Mouse (Mus musculus): ENCODE results near the gene Pld4.
A peak's percentile ranks its signal among the peaks of the same experiment; 100 is the strongest.

The Pld4 gene

DNA sequence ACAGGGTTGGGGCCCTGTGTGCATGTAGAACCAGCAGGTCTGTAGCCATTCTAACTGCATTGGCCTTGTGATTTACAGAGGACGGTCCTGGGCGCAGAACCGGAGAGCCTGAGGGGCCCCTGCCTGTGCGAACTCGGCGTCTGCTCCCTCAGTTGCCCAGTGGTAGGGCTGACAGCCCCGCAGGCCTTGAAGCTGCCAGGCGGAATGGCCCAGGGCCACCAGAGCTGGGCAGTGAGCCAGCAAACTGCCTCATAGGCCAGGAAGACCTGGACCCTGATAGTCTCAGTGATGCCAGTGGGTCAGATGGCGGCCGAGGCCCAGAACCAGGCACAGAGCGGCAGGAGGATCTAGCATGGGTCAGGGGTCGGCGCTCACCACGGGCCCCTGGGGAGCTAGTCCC is 22.7 kb upstream of the Pld4 start:
- no peak for DNase-seq (ENCODE audit: low read depth, low spot score)

DNA sequence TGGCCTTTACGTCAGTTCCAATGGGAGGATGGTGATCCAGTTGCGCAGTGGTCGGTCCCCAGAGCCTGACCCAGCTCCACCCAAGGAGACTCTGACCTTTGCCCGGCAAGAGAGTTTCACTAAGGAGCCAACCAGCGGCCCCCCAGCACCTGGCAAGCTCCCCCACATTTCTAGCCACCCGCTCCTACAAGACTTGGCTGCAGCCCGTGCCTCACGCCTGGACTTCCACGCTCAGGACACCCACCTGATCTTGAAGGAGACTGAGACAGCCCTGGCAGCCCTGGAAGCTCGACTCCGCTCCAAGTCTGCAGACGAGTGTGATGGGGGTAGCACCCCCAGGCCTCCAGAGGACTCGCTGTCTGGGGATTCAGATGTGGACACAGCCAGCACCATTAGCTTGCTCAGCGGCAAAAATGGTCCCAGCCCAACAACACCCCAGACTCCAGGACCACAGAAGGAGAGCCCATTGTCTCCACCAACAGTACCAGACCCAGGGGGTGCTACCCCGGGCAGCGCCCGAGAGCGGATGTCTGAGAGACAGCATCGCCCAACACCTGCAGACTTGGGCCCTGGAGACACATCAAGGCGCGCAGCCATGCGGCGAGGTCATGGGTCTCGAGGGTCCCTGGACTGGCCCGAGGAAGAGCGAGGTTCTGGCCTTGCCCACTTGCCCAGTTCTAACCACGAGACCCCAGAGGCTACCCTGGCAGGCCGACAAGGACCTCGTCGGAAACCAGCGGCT is 22.0 kb upstream of the Pld4 start:
- DNase-seq (ENCODE audit: low read depth, low spot score) = no peak

DNA sequence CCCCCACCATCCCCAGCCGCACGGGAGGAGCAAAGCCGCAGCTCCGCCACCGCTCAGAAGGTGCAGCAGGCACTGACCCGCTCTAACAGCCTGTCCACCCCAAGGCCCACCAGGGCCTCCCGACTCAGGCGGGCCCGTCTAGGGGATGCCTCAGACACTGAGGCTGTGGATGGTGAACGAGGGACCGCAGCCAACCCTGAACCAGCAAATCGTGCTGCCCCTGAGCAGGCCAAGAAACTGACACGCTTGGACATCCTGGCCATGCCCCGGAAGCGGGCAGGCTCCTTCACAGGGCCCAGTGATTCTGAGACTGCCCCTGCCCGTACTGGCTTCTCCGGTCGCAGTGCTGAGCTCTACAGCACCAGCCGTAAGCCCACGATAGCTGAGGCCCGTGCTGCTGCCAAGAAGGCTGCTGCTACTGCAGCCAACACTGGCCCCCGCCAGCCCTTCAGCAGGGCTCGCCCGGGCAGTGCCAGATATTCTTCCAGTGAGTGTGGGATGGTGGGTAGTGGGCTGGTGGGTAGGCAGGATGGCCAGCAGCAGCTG is 21.4 kb upstream of the Pld4 start:
- DNase-seq (ENCODE audit: low read depth, low spot score) = no peak

DNA sequence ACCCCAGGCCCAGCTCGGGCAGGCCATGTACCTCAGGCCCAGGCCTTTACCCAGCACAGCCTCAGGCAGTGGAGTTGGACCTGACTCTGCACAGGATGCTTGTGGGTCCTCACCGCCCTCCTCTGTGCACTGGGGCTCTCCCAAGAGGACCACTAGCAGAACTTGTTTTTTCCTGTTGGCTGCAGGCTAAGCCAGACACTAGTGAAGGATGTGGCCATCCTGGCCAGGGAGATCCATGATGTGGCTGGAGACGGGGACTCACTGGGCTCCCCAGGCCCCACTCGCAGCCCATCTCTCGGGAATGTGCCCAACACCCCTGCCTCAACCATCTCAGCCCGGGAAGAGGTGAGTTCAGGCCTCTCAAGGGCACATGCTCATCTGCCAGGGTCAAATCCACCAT is 17.7 kb upstream of the Pld4 start:
- no peak for DNase-seq (ENCODE audit: low read depth, low spot score)

DNA sequence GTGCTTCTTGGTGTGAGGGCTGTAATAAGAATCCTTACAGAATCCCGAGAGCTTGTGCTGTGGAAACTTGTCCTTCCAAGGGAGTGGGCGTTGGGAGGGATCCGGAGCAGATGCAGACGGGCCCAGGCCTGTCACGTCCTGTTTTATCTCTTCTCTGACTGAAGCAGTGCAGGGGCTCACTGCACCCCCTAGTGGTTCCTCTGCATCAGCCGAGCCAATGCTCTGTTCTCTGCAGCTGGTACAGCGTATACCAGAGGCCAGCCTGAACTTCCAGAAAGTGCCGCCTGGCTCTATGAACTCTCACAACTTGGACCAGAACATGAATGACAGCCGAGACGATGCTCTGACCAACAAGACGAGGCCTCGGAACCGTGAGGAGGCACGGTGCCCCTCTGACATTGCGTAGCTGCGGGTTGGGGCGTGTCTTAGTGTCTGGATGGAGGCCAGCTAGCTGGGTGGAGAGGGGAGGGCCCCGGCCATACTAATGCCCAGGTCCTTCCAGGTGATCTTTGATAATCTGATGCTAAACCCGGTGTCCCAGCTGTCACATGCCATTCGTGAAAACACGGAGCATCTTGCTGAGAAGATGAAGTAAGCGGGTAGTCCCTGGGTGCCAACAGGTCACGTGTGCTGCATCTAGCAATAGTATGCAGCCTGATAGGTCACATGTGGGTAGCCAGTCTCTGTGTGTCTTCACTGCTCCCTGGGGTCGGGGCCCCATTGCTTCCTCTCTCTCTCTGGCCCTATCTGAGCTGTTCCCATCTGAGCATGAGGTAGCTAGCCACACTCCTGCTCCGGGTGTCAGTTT is 17.1 kb upstream of the Pld4 start:
- DNase-seq (ENCODE audit: low read depth, low spot score) = peak; percentile 83

DNA sequence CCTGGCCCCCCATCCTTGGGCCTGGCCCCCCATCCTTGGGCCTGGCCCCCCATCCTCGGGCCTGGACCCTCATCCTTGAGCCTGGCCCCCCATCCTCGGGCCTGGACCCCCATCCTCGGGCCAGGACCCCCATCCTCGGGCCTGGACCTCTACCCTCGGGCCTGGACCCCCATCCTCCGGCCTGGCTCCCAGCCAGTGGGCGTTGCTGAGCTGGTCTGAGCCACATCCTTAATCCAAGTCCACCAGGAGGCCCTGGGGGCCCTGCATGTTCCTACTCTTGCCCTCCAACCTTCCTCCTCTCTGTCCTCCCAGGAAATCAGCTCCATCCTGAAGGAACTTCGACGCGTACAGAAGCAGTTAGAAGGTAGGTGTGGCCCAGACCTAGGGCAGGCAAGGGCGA is 16.2 kb upstream of the Pld4 start:
- DNase-seq (ENCODE audit: low read depth, low spot score) = no peak

DNA sequence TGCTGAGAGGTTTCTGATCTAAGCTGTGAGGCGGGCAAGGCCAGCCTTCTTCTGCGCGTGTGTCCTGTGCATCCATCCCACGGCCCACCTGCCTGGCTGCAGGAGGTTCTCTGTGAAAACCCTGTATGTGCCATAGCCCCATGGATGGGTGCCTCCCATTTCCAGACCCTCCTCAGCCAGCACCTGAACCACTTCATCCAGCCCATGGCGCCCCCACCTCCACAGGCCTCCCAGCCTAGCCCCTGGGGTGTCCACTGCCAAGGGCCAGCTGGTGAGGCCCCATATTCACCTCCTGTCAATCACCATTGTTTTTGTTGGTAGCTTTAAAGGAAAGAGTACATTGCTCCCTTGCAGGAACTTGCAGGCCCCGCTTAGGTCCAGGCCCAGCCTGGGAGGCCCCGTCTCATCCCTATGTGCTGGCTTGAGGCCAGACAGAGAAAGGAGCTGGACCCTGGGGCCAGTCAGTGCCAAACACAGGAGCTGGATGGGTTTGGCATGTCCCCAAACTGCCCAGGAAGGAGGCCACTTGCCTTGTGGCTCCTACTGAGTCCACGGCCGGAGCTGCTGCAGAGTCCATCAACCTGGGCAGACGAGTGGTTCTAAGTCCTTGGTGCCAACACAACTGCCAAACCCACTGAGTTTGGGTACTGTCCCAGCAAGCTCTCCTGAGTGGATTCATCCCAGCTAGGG is 15.4 kb upstream of the Pld4 start:
- no peak for DNase-seq (ENCODE audit: low read depth, low spot score)

DNA sequence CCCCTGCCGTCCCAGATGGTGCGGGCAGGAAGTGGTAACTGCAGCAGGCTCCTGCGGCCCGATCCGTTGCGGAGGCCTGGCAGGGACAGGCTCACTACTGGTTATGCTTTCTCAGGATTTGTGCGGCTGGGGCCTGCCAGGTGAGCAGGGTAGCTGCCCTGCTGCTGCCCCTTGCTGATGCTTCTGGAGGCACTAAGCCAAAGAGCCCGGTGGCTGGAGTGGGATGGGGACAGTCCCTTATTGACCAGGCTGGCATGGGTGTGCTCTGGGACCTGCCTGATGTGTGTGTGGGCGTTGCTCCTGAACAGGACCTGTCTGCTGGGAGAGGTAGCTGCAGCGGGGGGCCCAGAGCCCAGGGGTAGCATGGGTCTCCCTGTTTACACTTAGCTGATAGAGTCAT is 14.7 kb upstream of the Pld4 start:
- no peak for DNase-seq (ENCODE audit: low read depth, low spot score)

DNA sequence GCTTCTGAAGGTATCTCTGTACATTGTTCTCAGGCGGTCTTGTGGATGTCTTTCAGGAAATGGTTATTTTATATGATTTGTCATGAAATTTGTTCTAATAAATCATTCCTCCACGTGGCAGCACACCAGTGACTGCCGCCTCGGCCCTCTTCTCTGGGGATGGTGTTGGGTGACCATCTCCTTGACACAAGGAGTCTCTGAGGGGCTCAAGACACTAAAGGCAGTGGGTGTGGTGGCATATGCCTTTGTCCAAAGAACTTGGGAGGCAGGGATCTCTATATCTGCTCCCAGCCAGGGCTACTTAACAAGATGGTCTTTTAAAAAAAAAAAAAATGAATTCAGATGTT is 14.0 kb upstream of the Pld4 start:
- no peak for DNase-seq (ENCODE audit: low read depth, low spot score)

DNA sequence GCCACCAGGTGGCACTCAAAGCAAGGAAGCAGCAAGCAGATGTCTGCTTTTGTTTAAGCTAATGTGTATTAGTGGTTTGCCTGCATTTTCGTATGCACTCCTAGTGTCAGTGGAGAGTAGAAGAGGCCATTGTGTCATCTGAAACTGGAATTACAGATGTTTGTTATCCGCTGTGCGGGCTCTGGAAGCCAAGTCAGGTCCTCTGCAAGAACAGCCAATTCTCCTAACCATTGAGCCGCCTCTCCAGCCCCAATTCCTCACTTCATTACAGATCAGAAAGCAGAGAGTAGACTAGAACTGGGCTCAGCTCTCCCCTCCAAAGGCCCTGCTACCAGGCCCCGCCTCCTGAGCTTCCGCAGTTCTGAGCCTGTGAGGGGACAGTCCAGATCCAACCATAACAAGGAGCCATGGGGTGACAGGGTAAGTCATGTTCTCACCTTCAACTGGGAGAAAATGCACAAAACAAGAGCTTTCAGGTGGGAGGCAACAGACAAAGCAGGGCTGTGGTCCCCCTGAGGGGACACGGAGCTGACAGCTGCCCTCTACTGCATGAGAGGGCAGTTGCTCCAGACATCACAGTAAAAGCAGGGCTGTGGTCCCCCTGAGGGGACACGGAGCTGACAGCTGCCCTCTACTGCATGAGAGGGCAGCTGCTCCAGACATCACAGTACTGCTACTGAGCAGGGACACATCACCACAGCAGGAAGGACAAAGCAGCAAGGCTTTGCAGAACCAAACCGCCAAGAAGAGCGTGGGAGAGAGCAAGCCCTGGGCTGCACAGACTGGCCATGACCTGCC is 13.4 kb upstream of the Pld4 start:
- peak; percentile 75 for DNase-seq (ENCODE audit: low read depth, low spot score)

DNA sequence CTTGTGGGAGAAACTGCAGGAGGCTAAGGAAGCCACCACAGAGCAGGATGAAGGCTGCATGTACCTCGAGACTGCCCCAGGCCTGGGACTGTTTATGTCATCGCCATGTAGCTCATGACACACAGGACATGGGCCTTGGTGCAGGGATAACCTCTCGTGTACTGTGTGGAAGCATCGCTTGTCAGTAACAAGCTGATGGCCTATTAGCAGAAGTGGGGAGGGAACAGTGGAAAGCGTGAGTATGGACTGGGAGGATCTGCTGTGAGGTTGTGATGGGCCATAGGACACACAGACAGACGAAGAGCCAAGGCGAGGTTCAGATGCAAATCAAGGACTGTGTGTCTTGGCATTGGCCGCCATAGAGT is 12.9 kb upstream of the Pld4 start:
- no peak for DNase-seq (ENCODE audit: low read depth, low spot score)

DNA sequence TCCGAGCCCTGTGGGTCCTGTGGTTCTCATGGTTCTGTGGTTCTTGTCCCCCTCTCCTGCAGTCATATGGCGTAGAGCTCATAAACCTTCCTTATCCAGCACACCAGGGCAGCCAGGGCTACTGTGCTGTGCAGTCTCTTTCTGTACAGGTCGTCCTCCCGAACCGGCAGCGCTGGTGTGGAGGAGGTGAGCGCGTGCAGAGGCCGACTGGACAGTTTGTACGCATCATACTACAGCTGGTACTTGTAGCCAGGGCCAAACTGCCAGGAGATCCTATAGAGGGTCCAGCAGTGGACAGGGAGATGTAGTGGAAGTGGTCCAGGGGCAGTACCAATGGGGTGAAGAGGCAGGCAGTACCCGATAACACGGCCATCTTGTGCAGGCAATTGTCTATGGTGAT is 9.5 kb upstream of the Pld4 start:
- no peak for DNase-seq (ENCODE audit: low read depth, low spot score)

DNA sequence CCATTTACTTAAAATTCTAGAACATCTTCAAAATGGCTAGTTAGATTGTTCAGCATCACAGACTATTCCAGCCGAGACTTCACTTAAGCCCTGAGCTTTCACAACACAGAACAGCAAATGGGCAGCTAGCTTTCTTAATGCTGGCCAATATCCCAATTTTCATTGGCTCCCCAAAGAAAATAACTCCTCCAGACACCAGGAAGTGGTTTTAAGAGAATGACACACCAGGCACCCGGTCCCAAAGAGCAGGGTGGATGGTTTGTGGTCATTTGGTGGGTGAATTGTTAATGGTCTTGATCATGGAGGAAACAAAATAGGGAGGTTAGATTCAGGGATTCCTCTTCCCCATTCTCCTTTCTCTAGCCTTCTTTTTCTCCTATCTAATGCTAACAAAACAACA is 8.1 kb upstream of the Pld4 start:
- DNase-seq (ENCODE audit: low read depth, low spot score) = no peak

DNA sequence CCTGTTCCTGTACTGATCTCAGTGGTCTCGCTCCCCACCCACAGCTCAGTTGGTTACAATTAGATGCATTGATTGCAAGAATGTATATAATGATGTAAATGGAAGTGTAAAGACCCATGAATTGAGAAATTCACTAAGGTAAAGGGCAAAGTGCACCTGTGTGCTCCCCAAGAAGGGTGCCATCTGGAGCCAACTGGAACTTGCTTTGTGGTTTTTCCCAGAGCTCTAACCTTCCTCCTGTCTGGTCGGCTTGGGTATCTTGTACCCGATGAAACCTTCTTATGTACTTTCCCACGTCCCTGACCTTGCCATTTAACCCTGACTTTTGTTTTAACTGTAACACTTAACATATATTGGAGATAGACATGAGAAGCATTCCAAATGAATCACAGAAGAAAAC is 4.6 kb upstream of the Pld4 start:
- DNase-seq (ENCODE audit: low read depth, low spot score) = no peak

DNA sequence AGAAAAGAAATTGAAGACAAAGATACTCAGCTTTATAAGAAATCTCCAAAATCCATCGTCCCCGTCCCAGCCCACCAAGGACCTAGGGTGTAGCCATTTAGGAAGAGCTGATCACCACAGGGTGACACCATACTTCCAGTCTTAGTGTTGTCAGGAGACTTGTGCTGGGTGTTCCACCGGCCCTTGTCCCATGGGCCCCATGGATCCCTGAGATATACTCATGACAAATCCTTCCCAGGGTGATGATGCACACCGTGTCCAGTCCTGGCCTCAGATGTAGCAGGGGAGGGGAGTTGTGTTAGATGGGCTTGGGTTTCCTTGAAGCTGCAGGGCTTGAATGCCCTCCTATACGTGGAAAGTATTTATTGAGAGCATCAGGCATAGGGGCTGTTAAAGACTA is 2.6 kb upstream of the Pld4 start:
- DNase-seq (ENCODE audit: low read depth, low spot score) = no peak

DNA sequence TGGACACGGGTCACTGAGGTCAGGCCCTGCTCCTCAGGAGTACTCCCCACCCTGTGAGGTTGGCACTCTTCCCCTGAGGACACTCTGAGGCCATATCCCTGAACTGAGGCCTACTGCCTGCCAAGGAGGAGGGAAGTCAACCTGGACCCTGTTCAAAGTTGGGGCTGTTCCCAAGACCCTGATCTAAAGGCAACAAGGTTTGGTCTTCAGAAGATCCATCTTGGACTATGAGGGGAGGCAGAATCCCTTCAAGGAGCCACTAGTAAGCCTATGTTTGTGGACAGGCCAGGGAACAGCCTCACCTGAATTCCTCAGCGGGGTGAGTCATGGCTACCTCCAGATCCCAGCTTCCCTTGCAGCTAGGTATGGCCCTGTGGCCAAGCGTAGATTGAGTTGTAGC is 984 bp upstream of the Pld4 start:
- DNase-seq (ENCODE audit: low read depth, low spot score) = no peak

DNA sequence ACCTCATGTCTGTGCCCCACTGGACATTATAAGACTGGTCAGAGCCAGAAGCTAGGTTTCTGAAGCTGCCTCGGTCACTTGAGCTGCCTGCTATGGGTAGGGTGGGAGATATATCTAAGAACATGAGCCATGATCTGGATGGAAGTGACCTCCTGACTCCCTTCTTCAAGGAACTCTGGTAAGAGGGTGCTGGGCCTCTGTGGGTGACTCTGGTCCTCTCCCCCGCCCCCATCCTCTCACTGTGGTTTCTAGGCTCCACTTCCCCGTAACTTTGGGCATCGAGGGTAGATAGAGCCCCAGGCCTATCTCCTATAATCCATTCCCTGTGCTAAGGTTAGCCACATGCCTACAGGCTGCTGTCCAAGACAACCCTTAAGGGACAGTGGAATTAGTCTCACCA is 956 bp downstream of the Pld4 start:
- no peak for DNase-seq (ENCODE audit: low read depth, low spot score)

DNA sequence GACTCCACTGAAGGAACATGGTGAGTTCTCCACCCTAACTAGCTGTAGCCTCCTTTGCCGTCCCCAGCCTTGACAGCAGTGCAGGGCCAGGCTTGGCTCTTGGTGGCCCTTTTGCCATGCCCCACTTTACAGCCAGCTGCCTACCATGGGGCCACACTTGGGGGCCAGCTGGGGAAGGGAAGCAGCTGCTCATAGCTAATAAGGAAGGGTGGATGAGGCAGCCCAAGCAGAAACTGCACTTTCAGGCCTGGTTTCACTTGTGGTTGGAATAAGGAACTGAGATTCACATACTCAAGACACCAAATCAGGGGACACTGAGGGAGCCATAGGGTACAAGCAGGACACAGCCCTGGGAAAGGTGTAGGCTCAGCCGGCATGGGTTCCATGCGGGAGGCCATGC is 1.6 kb downstream of the Pld4 start:
- DNase-seq (ENCODE audit: low read depth, low spot score) = no peak

DNA sequence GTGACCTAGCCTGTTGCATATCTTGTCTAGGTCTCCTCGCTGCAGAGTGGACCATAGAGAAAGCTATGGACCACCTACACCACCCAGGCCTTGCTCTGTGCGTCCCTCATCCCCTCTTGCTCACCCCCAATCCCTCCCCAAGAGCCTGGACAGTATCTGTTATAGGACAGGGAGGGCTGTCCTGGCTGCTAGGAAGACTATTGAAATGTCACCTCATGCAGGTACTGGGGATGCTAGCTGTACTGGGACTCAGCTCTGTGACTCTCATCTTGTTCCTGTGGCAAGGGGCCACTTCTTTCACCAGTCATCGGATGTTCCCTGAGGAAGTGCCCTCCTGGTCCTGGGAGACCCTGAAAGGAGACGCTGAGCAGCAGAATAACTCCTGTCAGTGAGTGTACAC is 2.7 kb downstream of the Pld4 start:
- DNase-seq (ENCODE audit: low read depth, low spot score) = no peak

DNA sequence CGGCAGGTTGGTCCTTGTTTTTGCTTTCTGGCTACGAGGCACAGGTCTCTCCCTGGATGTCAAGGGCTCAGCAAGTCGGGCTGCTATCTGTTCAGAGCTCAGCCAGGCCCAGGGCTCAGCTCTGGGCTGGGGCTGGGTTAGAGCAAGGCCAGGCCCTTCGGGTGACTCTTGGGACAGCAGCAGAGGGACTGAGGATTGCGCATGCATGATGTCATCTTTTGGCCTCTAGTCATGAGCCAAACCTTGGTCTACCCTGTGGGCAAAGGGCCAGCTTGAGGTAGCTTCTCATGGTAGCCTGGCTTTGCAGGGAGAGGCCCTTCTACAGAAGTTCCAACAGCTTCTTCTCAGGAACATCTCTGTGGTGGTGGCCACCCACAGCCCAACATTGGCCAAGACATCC is 3.7 kb downstream of the Pld4 start:
- no peak for DNase-seq (ENCODE audit: low read depth, low spot score)

DNA sequence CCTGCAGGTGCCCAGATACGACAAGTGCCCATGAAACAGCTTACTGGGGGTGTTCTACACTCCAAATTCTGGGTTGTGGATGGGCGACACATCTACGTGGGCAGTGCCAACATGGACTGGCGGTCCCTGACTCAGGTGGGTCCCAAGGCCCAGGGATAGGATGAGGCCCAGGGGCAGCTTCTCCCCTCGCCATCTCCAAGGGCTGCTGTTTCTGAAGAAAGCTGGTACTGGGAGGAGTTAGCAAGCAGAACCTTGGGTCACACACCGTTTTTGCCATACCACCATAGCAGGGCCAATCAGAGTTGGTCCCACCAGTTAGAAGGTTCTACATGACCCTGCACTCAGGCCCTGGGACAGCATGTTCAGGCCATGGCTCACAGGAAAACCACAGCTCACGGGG is 4.5 kb downstream of the Pld4 start:
- no peak for DNase-seq (ENCODE audit: low read depth, low spot score)

DNA sequence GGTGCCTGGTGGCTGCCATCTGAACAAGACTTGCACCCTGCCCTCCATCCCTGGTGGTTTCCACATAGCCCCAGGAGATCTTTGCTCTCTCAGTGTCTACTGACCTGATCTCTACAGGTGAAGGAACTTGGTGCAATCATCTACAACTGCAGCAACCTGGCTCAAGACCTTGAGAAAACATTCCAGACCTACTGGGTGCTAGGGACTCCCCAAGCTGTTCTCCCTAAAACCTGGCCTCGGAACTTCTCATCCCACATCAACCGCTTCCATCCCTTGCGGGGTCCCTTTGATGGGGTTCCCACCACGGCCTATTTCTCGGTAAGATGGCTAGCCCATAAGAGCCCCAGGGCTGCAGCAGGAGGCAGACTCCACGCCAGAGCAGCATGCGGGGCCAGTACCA is 6.1 kb downstream of the Pld4 start:
- DNase-seq (ENCODE audit: low read depth, low spot score) = no peak

Data from R1 (cell line).